Mouse (Mus musculus) MEL (cell line): ENCODE results near the gene Ubl4b. TPM values are rescaled to one million over a fixed set of nuclear protein-coding genes. Genes with fewer than 3 reads are reported as not detected.

Source experiments
- DNase-seq: peaks from one replicate; pipeline ENCODE4 v3.0.0; 2011; ENCODE audit warnings: low read depth, low spot score
- H3K27ac ChIP-seq: 2 replicates; pipeline ENCODE4 v1.5.1; 2012; ENCODE audit warnings: low read depth, mild to moderate bottlenecking, control low read depth, low read length, moderate library complexity; ENCODE audit not compliant: control insufficient read depth
- H3K27me3 ChIP-seq, 2 experiments: fragments of 150-350 bp in 1 of 2; sonication (generic) in 1 of 2; 2 replicates each; pipeline ENCODE4 v1.6.1; 2012; ENCODE audit warnings: low read length in 2 of 2, mild to moderate bottlenecking in 2 of 2, improper control_type of control experiment in 1 of 2, moderate library complexity in 1 of 2; ENCODE audit not compliant: insufficient read depth in 2 of 2, control insufficient read depth in 1 of 2
- H3K36me3 ChIP-seq, 2 experiments: 2 replicates each; pipeline ENCODE4 v1.6.1; 2012 to 2014; ENCODE audit warnings: low read length in 2 of 2, improper control_type of control experiment in 1 of 2, inconsistent platforms in 1 of 2, mild to moderate bottlenecking in 1 of 2; ENCODE audit not compliant: insufficient read depth in 2 of 2, control insufficient read depth in 1 of 2
- H3K4me1 ChIP-seq, 2 experiments: fragments of 150-350 bp in 1 of 2; sonication (generic) in 1 of 2; 2 replicates each; pipeline ENCODE4 v1.6.1; 2012; ENCODE audit warnings: low read length in 2 of 2, improper control_type of control experiment in 1 of 2, mild to moderate bottlenecking in 1 of 2; ENCODE audit not compliant: insufficient read depth in 2 of 2, control insufficient read depth in 1 of 2
- H3K4me3 ChIP-seq, 2 experiments: fragments of 150-350 bp in 1 of 2; sonication (generic) in 1 of 2; 2 replicates each; pipeline ENCODE4 v1.5.1; 2012; ENCODE audit warnings: low read depth in 2 of 2, low read length in 2 of 2, mild to moderate bottlenecking in 2 of 2, moderate library complexity in 2 of 2, control low read depth in 1 of 2, improper control_type of control experiment in 1 of 2; ENCODE audit not compliant: control insufficient read depth in 1 of 2, insufficient read depth in 1 of 2
- H3K79me2 ChIP-seq: 2 replicates; pipeline ENCODE4 v1.6.1; 2012; ENCODE audit warnings: mild to moderate bottlenecking, low read length, moderate library complexity; ENCODE audit not compliant: control insufficient read depth, poor library complexity, insufficient read depth
- H3K9ac ChIP-seq: 2 replicates; pipeline ENCODE4 v1.6.1; 2012; ENCODE audit warnings: low read depth, mild to moderate bottlenecking, control low read depth, low read length, moderate library complexity; ENCODE audit not compliant: control insufficient read depth, poor library complexity, severe bottlenecking
- H3K9me3 ChIP-seq: fragments of 150-350 bp; sonication (generic); replicated peaks from 2 replicates; pipeline ENCODE4 v1.6.1; 2012; ENCODE audit warnings: mild to moderate bottlenecking, low read length, improper control_type of control experiment, moderate library complexity; ENCODE audit not compliant: insufficient read depth
- CHD1 ChIP-seq: IDR thresholded peaks from 2 replicates; pipeline ENCODE4 v1.6.1; 2012; ENCODE audit warnings: low read depth, mild to moderate bottlenecking, inconsistent platforms, low read length, improper control_type of control experiment
- CTCF ChIP-seq, 3 experiments: IDR thresholded peaks in 2 of 3; conservative IDR thresholded peaks in 1 of 3; 2 replicates each; pipeline ENCODE4 v1.5.1; 2011 to 2012; ENCODE audit warnings: low read length in 3 of 3, low read depth in 2 of 3, mild to moderate bottlenecking in 2 of 3, improper control_type of control experiment in 1 of 3, inconsistent platforms in 1 of 3, mixed read lengths in 1 of 3, moderate library complexity in 1 of 3; ENCODE audit not compliant: control insufficient read depth in 1 of 3, insufficient read depth in 1 of 3, poor library complexity in 1 of 3, severe bottlenecking in 1 of 3
- ELF1 ChIP-seq: IDR thresholded peaks from 2 replicates; pipeline ENCODE4 v1.6.1; 2014; ENCODE audit warnings: low read depth, mild to moderate bottlenecking, inconsistent platforms, low read length, improper control_type of control experiment, moderate library complexity
- GABPA ChIP-seq: IDR thresholded peaks from 2 replicates; pipeline ENCODE4 v1.6.1; 2012; ENCODE audit warnings: low read depth, mild to moderate bottlenecking, inconsistent platforms, low read length, improper control_type of control experiment, moderate library complexity
- MAFK ChIP-seq: IDR thresholded peaks from 2 replicates; pipeline ENCODE4 v1.6.1; 2011; ENCODE audit warnings: low read depth, mild to moderate bottlenecking, low read length, improper control_type of control experiment, borderline replicate concordance
- MAX ChIP-seq: IDR thresholded peaks from 2 replicates; pipeline ENCODE4 v1.6.1; 2011; ENCODE audit warnings: low read length, improper control_type of control experiment
- POLR2A ChIP-seq, 2 experiments: IDR thresholded peaks; 2 replicates each; pipeline ENCODE4 v1.6.1; 2011 to 2012; ENCODE audit warnings: low read length in 2 of 2, mild to moderate bottlenecking in 2 of 2, control low read depth in 1 of 2, improper control_type of control experiment in 1 of 2, low read depth in 1 of 2, moderate library complexity in 1 of 2; ENCODE audit not compliant: control insufficient read depth in 1 of 2, insufficient read depth in 1 of 2, poor library complexity in 1 of 2
- POLR2AphosphoS2 ChIP-seq: IDR thresholded peaks from 2 replicates; pipeline ENCODE4 v1.6.1; 2011; ENCODE audit warnings: low read length, improper control_type of control experiment
- RAD21 ChIP-seq: IDR thresholded peaks from 2 replicates; pipeline ENCODE4 v1.6.1; 2011; ENCODE audit warnings: mild to moderate bottlenecking, low read depth, low read length, improper control_type of control experiment
- RCOR1 ChIP-seq: IDR thresholded peaks from 2 replicates; pipeline ENCODE4 v1.6.1; 2012; ENCODE audit warnings: low read depth, mild to moderate bottlenecking, inconsistent platforms, low read length, improper control_type of control experiment
- TBP ChIP-seq: IDR thresholded peaks from 2 replicates; pipeline ENCODE4 v1.8.0; 2011; ENCODE audit warnings: low read depth, low read length, improper control_type of control experiment
- USF2 ChIP-seq, 2 experiments: IDR thresholded peaks; 2 replicates each; pipeline ENCODE4 v1.6.1; 2011 to 2012; ENCODE audit warnings: improper control_type of control experiment in 2 of 2, low read length in 2 of 2, borderline replicate concordance in 1 of 2, inconsistent platforms in 1 of 2, low read depth in 1 of 2, mild to moderate bottlenecking in 1 of 2; ENCODE audit not compliant: insufficient read depth in 1 of 2
- ZC3H11A ChIP-seq: IDR thresholded peaks from 2 replicates; pipeline ENCODE4 v1.6.1; 2012; ENCODE audit warnings: low read depth, mild to moderate bottlenecking, inconsistent platforms, low read length, improper control_type of control experiment
- ZKSCAN1 ChIP-seq: IDR thresholded peaks from 2 replicates; pipeline ENCODE4 v1.6.1; 2012; ENCODE audit warnings: low read depth, mild to moderate bottlenecking, inconsistent platforms, low read length, improper control_type of control experiment, moderate library complexity
- ZMIZ1 ChIP-seq: IDR thresholded peaks from 2 replicates; pipeline ENCODE4 v1.6.1; 2012; ENCODE audit warnings: low read depth, mild to moderate bottlenecking, inconsistent platforms, low read length, improper control_type of control experiment, moderate library complexity
- ZNF384 ChIP-seq: IDR thresholded peaks from 2 replicates; pipeline ENCODE4 v1.6.1; 2012; ENCODE audit warnings: low read depth, mild to moderate bottlenecking, inconsistent platforms, low read length, improper control_type of control experiment
- polyA plus RNA-seq, 2 experiments: library from polyadenylated mRNA; stranded (reverse) in 1 of 2; unstranded in 1 of 2; fragments of >175 nt in 1 of 2; fragments of >200 nt in 1 of 2; gene quantifications; 2 replicates each; pipeline versions ENCODE4 v1.2.1 to v1.2.4; 2012; ENCODE audit warnings: low replicate concordance in 2 of 2, low read depth in 1 of 2; ENCODE audit not compliant: insufficient read length in 2 of 2, insufficient read depth in 1 of 2, missing spikeins in 1 of 2
- total RNA-seq: library from RNA; depleted of rRNA; stranded (reverse); fragments of 300-350 nt; gene quantifications from 2 replicates; pipeline ENCODE4 v1.2.3, GENCODE M21; 2012; rRNA removed

Ubl4b gene
- not detected in 2 replicates for total RNA-seq
- polyA plus RNA-seq, result not detected

- Histone ChIP-seq H3K27ac (no peak within 1 kb of the TSS), H3K9ac (no peak within 1 kb of the TSS), H3K27me3 (peaks cover 0 to 3% of the 10 kb centered on the region in 2 experiments; a peak in 3 of 4 replicates), H3K79me2 (no peaks in the 10 kb centered on the region), H3K4me3 (no peak within 1 kb of the TSS), H3K9me3 (no peaks in the 10 kb centered on the region), H3K36me3 (no peaks in the 10 kb centered on the region), H3K4me1 (no peaks in the 10 kb centered on the region)
- DNase-seq, result no peak
- TF ChIP-seq MAFK (no peak), MAX (no peak), CHD1 (no peak), CTCF (IDR thresholded peaks at IDR 0.05 in 2 of 3, conservative IDR thresholded peaks at IDR 0.05 in 1 of 3; ENCODE audit: control insufficient read depth in 1 of 3, insufficient read depth in 1 of 3, low read depth in 2 of 3, low read length in 3 of 3, poor library complexity in 1 of 3, severe bottlenecking in 1 of 3) (no peak), POLR2A (IDR thresholded peaks at IDR 0.05; ENCODE audit: control insufficient read depth in 1 of 2, insufficient read depth in 1 of 2, low read depth in 1 of 2, low read length in 2 of 2, poor library complexity in 1 of 2) (no peak), ZNF384 (no peak), POLR2AphosphoS2 (no peak), ZMIZ1 (no peak), TBP (no peak), GABPA (no peak), ELF1 (no peak), RCOR1 (no peak), USF2 (IDR thresholded peaks at IDR 0.05; ENCODE audit: borderline replicate concordance in 1 of 2, insufficient read depth in 1 of 2, low read depth in 1 of 2, low read length in 2 of 2) (no peak), ZKSCAN1 (no peak), RAD21 (no peak)
These were observed at the start of gene Ubl4b for GRCm38 (mm10) chr3:107554842-107555241. Gene Ubl4b, minus strand, starts transcription at chr3:107555073.

GRCm38 (mm10) chr3:107600127-107600526 is 45.3 kb upstream of the Ubl4b start:
- Histone ChIP-seq H3K9me3 (no peaks in the 10 kb centered on the region), H3K79me2 (no peaks in the 10 kb centered on the region), H3K27me3 (peaks cover 0 to 12% of the 10 kb centered on the region in 2 experiments; a peak in 3 of 4 replicates), H3K27ac (no peak overlapping the region), H3K4me1 (no peaks in the 10 kb centered on the region), H3K9ac (no peak overlapping the region), H3K4me3 (no peak overlapping the region), H3K36me3 (no peaks in the 10 kb centered on the region)
- no peak for TF ChIP-seq ZC3H11A
- no peak for TF ChIP-seq RCOR1
- DNase-seq, result no peak
